Mouse (Mus musculus) thymus, adult 2 months (tissue): ENCODE results near the gene Adgrl4. TPM values are rescaled to one million over a fixed set of nuclear protein-coding genes. Genes with fewer than 3 reads are reported as not detected.

Experiments
- DNase-seq: peaks from one replicate; pipeline ENCODE4 v3.0.0; 2021
- H3K27ac ChIP-seq: fragments of 200-500 bp; 2 replicates; pipeline ENCODE4 v1.5.1; 2012; ENCODE audit warnings: low read length, control low read depth; ENCODE audit not compliant: control insufficient read depth, insufficient read depth
- H3K27me3 ChIP-seq: fragments of 200-500 bp; 2 replicates; pipeline ENCODE4 v1.6.1; 2012; ENCODE audit warnings: mild to moderate bottlenecking, low read length, moderate library complexity, mixed read lengths; ENCODE audit not compliant: control insufficient read depth, insufficient read depth
- H3K36me3 ChIP-seq: fragments of 200-500 bp; 2 replicates; pipeline ENCODE4 v1.6.1; 2012; ENCODE audit warnings: mild to moderate bottlenecking, low read length, moderate library complexity; ENCODE audit not compliant: control insufficient read depth, insufficient read depth
- H3K4me1 ChIP-seq: fragments of 200-500 bp; replicated peaks from 2 replicates; pipeline ENCODE4 v1.6.1; 2012; ENCODE audit warnings: low read length; ENCODE audit not compliant: control insufficient read depth, insufficient read depth
- H3K4me3 ChIP-seq: fragments of 200-500 bp; 2 replicates; pipeline ENCODE4 v1.5.1; 2012; ENCODE audit warnings: mild to moderate bottlenecking, low read length, control low read depth, moderate library complexity; ENCODE audit not compliant: control insufficient read depth, insufficient read depth
- CTCF ChIP-seq: fragments of 200-500 bp; IDR thresholded peaks from 2 replicates; pipeline ENCODE4 v1.5.1; 2012; ENCODE audit warnings: mild to moderate bottlenecking, control low read depth, low read length, moderate library complexity, borderline replicate concordance; ENCODE audit not compliant: control insufficient read depth, poor library complexity, insufficient read depth; ENCODE audit errors: extremely low read depth
- POLR2A ChIP-seq: fragments of 200-500 bp; IDR thresholded peaks from 2 replicates; pipeline ENCODE4 v1.6.1; 2012; ENCODE audit warnings: mild to moderate bottlenecking, low read length, control low read depth, moderate library complexity; ENCODE audit not compliant: control insufficient read depth, poor library complexity, insufficient read depth; ENCODE audit errors: extremely low read depth
- WGBS: fragments of 180-500 bp; shearing (Covaris S2); methylation state at CpG from one replicate; pipeline ENCODE4 v1.1.7; 2018; 5-methylcytosine and 5-hydroxymethylcytosine counted together
- polyA plus RNA-seq: library from polyadenylated mRNA; depleted of rRNA; stranded (reverse); fragments of >200 nt; gene quantifications from 2 replicates; pipeline ENCODE4 v1.2.3, GENCODE M21; 2012

The Adgrl4 gene
- polyA plus RNA-seq, 1 experiment, result 2.5 TPM

DNA sequence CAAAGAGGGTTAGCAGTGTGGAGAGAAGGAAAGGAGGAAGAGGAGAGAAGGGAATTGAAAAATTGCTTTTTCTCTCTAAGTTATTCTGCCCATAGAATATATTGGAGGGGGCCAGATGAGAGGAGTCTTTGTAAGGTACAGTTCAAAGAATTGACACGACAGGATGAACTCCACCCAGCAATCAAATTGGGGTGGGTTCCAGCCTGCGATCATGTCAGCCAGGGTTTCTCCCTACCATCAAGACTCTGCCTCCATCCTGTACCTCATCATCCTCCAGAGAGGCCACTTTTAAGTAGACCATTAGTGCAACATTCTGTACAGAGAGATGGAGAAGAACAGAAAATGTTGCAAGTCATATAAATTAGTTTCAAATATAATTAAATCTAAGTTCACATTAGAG, 2.3 kb downstream of the Adgrl4 start:
- no peak for TF ChIP-seq CTCF
- TF ChIP-seq POLR2A, result no peak
- Histone ChIP-seq H3K27ac (no peak overlapping the region), H3K4me1 (no peaks in the 10 kb centered on the region), H3K27me3 (no peaks in the 10 kb centered on the region), H3K36me3 (no peaks in the 10 kb centered on the region), H3K4me3 (no peak overlapping the region)
- 39% methylated on average over 2 of the region's 2 CpGs for WGBS
- DNase-seq, result no peak

- Histone ChIP-seq H3K27ac (no peak overlapping the region), H3K4me3 (no peak overlapping the region), H3K4me1 (no peaks in the 10 kb centered on the region), H3K36me3 (no peaks in the 10 kb centered on the region), H3K27me3 (no peaks in the 10 kb centered on the region)
- TF ChIP-seq CTCF, result no peak
- no peak for TF ChIP-seq POLR2A
- WGBS, result 94% methylated on average over 2 of the region's 2 CpGs
- no peak for DNase-seq
Observed at GRCm38 (mm10) chr3:151442026-151442425, 4.3 kb downstream of the Adgrl4 start.

- 78% methylated on average over 5 of the region's 5 CpGs for WGBS
Observed at GRCm38 (mm10) chr3:151443486-151443885, 5.8 kb downstream of the Adgrl4 start.

DNA sequence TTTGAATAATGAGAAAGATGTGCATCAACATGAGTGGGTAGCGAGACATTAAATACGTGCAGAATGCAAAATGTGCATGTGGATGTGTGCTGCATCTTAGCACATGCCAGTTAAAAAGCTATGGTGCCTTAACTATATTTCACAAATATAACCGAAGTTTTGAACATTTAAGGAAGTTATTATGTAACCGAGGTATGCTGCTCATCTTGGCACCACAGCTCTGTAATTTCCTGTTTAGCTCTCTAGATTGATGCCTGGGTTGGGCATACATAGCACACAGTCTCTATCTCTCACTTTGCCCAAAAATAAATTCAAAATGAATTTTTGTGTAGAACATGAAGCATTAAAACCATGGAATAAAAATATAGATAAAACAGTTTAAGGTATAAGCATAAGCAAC, 6.6 kb downstream of the Adgrl4 start:
- H3K4me3 ChIP-seq, result no peak overlapping the region
- WGBS, result 30% methylated on average over 4 of the region's 4 CpGs
- H3K27ac ChIP-seq, result no peak overlapping the region
- H3K36me3 ChIP-seq, result no peaks in the 10 kb centered on the region
- H3K27me3 ChIP-seq, result no peaks in the 10 kb centered on the region
- TF ChIP-seq CTCF (no peak), POLR2A (no peak)
- no peak for DNase-seq
- H3K4me1 ChIP-seq, result no peaks in the 10 kb centered on the region

More at GRCm38 (mm10) chr3:151443486-151443885, 5.8 kb downstream of the Adgrl4 start:
- TF ChIP-seq POLR2A (no peak), CTCF (no peak)
- Histone ChIP-seq H3K27me3 (no peaks in the 10 kb centered on the region), H3K4me1 (no peaks in the 10 kb centered on the region), H3K36me3 (no peaks in the 10 kb centered on the region), H3K27ac (no peak overlapping the region), H3K4me3 (no peak overlapping the region)
- no peak for DNase-seq

GRCm38 (mm10) chr3:151445936-151446335, 8.2 kb downstream of the Adgrl4 start:
- no peak for TF ChIP-seq POLR2A
- no peak for TF ChIP-seq CTCF
- 61% methylated on average over 2 of the region's 2 CpGs for WGBS
- no peaks in the 10 kb centered on the region for H3K27me3 ChIP-seq
- H3K4me1 ChIP-seq, result no peaks in the 10 kb centered on the region
- H3K27ac ChIP-seq, result no peak overlapping the region
- no peak overlapping the region for H3K4me3 ChIP-seq
- DNase-seq, result no peak
- H3K36me3 ChIP-seq, result no peaks in the 10 kb centered on the region

DNA sequence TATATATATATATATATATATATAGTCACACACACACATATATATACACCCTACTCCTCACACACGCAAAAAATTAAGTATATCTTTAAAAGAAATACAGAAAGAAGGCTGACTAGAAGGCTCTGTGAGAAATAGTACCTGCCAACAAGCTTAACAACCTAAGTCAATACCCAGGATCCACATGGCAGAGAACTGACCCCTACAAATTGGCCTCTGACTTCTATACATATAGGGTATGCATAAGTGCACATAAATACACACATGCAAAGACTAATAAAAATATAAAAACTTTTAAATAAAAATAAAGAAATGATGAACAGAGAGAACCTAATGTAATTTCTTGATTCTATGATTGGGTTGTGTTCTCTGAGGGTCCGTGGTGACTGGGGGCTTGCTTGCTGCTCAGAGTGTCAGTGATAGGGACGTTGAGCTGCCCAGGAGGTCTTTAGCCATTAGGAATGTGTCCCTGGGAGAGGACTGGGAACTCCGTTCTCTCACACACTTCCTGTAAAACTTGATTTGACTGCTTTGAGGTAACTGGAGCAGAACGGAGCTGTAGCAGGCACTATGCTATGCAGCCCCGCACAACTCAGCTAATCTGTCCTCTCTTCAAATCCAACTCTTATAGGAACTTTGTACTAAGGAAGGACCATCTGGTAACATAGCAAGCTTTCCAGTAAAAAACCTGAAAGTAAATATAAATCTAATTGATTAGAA, 17.5 kb downstream of the Adgrl4 start:
- no peak for TF ChIP-seq CTCF
- TF ChIP-seq POLR2A, result no peak
- H3K4me3 ChIP-seq, result no peak overlapping the region
- no peaks in the 10 kb centered on the region for H3K4me1 ChIP-seq
- no peak overlapping the region for H3K27ac ChIP-seq
- no peaks in the 10 kb centered on the region for H3K27me3 ChIP-seq
- WGBS, result 85% methylated on average over 6 of the region's 6 CpGs
- no peak for DNase-seq
- no peaks in the 10 kb centered on the region for H3K36me3 ChIP-seq

DNA sequence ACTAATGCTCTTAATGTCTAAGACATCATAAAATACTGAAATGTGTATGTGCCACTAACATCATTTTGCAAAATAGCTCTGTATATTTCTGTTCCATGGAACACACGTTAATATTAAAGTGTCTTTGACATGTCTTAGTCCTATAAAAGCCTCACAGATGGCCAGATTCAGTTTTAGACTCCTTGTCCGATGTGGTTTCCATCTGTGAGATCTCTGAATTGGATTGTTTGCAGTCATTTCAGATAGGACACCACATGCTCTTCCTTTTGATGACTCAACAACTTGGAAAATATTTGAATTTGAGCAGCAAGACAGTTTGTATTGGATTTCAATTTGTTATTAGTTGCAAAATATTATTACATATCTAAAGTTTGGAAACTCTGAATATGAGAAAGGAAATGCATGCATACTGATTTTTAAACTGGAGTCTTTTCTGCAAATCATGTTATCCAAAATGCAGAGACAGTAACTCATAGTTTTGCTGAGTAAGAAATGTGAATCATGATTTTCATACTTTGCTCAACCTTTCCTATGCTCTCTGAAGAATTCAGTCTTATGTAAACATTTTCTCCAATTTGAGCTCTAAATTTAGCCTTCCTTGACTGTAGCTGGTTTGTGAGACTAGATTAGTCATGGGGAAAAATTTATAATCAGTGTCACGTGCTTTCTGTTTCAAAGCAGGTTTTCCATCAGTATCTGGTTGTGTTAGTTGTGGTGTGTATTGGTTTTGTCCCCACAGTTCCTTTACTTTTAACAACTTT, 21.9 kb downstream of the Adgrl4 start:
- Histone ChIP-seq H3K4me1 (no peaks in the 10 kb centered on the region), H3K4me3 (no peak overlapping the region), H3K36me3 (no peaks in the 10 kb centered on the region), H3K27ac (no peak overlapping the region), H3K27me3 (no peaks in the 10 kb centered on the region)
- TF ChIP-seq POLR2A, result no peak
- TF ChIP-seq CTCF, result no peak
- 77% methylated on average over 3 of the region's 3 CpGs for WGBS
- DNase-seq, result no peak
